Mouse (Mus musculus) Muller cell, postnatal 12 days (primary cell): ENCODE data around the gene Tpbpb.
"Not testable (repeated sequence)": the region's sequence is repeated elsewhere in the genome, so short reads cannot be mapped to it uniquely, and the experiment has no call there.

Experiments used
- DNase-seq: peaks from one replicate; pipeline ENCODE4 v3.0.0-alpha.2; 2015; ENCODE audit errors: inconsistent ontology term

Gene Tpbpb

GRCm38 (mm10) chr13:60904780-60905179 is at the start of gene Tpbpb:
Gene Tpbpb, minus strand, starts transcription at chr13:60904880.
- not testable (repeated sequence) for DNase-seq

DNA sequence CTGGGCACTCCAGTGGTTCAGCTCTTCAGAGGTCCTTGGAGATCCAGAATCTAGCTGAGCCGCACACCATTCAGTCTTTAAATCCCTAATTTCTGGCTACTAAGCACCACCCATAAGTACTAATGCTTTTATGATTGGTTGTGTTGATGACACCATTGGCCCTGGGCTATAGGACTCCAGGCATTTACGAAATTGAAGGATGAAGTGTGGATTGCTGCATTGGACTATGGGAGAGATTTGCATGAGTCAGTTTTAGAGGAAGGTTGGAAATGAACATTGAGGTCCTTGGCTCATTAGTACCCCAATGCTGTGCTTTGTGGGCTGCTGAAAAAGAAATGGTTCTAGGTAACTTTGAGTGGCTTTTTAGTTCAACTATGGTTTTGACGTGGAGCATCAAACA is 37.2 kb upstream of the Tpbpb start, which contains the start of gene Tpbpa:
Gene Tpbpa (minus strand): TSS at position 101 of the 400 bp plus-strand sequence.
- not testable (repeated sequence) for DNase-seq

- peak; percentile 1 for DNase-seq
These were observed 31.8 kb upstream of the Tpbpb start, which contains the start of the genes Gm49391 and Ctla2a for GRCm38 (mm10) chr13:60936500-60936901. Gene Gm49391, minus strand, starts transcription at chr13:60936571. Gene Ctla2a, minus strand, starts transcription at chr13:60936625.

- not testable (repeated sequence) for DNase-seq
These were observed 30.8 kb upstream of the Tpbpb start, which contains the start of gene Gm49393 for GRCm38 (mm10) chr13:60935490-60935889. Gene Gm49393, minus strand, starts transcription at chr13:60935590.

DNA sequence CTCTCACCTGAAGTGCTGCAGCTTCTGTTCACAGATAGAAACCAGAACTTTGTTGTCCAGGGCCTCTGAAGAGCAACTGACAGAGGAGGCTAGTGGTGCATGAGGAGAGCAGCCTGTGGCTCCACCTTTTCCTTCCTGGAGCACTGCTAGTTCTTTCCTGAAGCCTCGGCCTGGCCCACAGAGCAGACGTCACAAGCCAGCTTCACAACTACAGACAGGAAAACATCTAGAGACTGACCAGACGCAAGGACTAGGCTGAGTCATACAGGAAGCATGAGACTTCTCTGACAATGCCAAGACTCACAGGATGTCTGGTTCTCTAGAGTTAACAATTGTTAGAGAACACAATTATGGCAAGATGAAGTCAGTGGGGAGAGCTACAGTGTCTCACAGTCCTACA is 7.4 kb downstream of the Tpbpb start, which contains the start of gene Ctla2b:
Gene Ctla2b (minus strand): TSS at position 120 of the 400 bp plus-strand sequence.
- DNase-seq = peak; percentile 67

DNA sequence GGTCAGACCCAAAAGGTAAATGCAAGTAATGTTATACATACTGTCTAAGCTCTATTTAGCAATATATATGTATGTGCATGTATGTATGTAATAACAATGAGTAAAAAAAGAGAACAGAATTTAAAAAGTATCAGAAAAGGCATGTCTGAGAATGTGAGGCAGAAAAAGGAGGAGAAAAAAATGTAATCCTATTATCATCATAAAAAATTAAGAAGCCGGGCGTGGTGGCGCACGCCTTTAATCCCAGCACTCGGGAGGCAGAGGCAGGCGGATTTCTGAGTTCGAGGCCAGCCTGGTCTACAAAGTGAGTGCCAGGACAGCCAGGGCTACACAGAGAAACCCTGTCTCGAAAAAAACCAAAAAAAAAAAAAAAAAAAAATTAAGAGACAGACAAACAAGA is 7.9 kb downstream of the Tpbpb start, which contains the start of gene Gm49392:
Gene Gm49392 (minus strand): TSS at position 101 of the 400 bp plus-strand sequence.
- DNase-seq = not testable (repeated sequence)

- no peak for DNase-seq
These were observed 9.1 kb downstream of the Tpbpb start for GRCm38 (mm10) chr13:60895406-60896160.

GRCm38 (mm10) chr13:60892301-60892700 is 12.4 kb downstream of the Tpbpb start:
- no peak for DNase-seq

GRCm38 (mm10) chr13:60864281-60864680 is 40.4 kb downstream of the Tpbpb start, which contains the start of gene 4930486L24Rik:
Gene 4930486L24Rik, minus strand, starts transcription at chr13:60864475.
- DNase-seq = no peak
